Mouse (Mus musculus): ENCODE data around the gene Cyp21a1. TPM values are rescaled to one million over a fixed set of nuclear protein-coding genes. Genes with fewer than 3 reads are reported as not detected.
"Not testable (repeated sequence)": the region's sequence is repeated elsewhere in the genome, so short reads cannot be mapped to it uniquely, and the experiment has no call there.

Gene Cyp21a1
- polyA plus RNA-seq, 1 experiment from 2014 or later = 4.9 TPM

DNA sequence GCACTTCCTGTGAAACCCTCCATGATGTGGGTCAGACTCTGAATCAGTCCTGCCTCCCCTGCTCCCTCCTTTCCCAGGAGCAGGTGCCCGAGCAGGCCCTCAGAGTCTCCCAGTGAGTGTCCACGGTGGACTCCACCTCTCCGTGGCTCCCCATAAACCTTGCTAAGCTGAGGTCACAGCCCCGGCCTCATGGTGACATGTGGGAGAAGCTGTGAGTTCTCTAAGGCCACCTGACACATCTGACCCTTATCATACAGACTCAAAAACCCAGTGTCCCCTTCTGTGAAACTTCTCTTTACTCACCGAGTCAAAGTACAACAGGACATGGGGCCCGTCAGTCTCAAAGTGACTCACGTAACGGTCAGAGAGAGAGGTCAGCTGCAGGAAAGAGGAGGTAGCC, 6.5 kb upstream of the Cyp21a1 start:
- not testable (repeated sequence) for H3K27me3 ChIP-seq (ENCODE audit: control insufficient read depth, insufficient read depth, low read depth, low read length); H3K36me3 ChIP-seq (ENCODE audit: control insufficient read depth, insufficient read depth); H3K4me3 ChIP-seq (ENCODE audit: low read depth, low read length); H3K9me3 ChIP-seq (replicated peaks; ENCODE audit: control insufficient read depth, low read length); H3K27ac ChIP-seq (ENCODE audit: low read length); H3K9ac ChIP-seq (ENCODE audit: low read depth, low read length); H3K4me2 ChIP-seq (ENCODE audit: low read depth, low read length); H3K4me1 ChIP-seq (ENCODE audit: control insufficient read depth, low read depth, low read length)
- WGBS (ENCODE audit: insufficient replicate concordance) = 67% methylated on average over 7 of the region's 8 CpGs
- peak; percentile 49 for ATAC-seq (ENCODE audit: low read depth)

DNA sequence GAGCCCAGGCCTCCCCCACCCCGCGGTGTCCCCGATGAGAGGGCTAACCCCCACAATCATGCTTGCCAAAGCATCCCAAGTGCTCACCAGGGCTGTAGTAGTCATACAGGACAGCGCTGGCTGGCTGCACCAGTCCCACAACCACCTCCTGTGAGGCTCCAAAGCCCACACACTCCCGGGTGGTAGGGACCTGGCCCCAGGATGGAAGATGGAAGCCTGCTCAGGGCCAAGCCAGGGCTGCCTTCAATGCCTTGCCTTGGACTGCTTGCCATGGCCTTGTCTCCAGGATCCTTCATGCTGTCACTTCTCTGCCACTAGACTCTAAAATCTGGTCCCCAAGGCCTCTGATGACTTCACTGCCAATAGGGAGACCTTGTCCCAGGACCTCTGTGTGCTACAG, 6.0 kb upstream of the Cyp21a1 start:
- WGBS (ENCODE audit: insufficient replicate concordance) = 80% methylated on average over 5 of the region's 5 CpGs

DNA sequence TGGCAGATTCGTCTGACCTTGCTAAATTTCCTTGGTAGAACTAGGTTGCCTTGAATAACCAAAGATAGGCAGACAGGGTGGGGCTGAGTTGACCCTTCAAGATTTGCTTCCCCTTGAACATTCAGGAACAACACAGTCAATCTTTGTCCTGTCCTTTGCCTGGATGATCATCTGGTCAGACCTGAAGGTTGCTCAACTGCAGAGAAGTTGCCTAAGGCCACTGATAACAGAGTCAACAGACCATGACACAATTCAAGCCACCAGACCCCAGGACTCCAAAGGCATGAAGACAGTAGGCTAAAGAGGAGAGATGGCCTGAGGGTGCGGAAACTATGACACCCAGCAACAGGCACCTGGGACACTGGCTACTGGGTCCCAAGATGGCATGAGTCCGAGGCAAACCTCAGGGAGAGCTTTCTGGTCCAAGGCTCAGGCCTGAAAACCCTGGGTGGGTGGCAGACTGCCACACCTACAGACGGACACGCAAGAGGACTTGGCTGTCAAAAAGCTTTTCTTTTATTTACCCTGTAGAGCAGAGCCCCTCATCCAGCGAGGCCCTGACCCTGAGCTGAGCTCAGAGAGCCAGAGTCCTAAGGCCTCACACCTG, 4.3 kb upstream of the Cyp21a1 start:
- H3K27me3 ChIP-seq (ENCODE audit: control insufficient read depth, insufficient read depth, low read depth, low read length) = no peaks in the 10 kb centered on the region
- 57% methylated on average over 6 of the region's 6 CpGs for WGBS (ENCODE audit: insufficient replicate concordance)
- H3K27ac ChIP-seq (ENCODE audit: low read length) = peak overlapping the region; percentile 61
- no peaks in the 10 kb centered on the region for H3K36me3 ChIP-seq (ENCODE audit: control insufficient read depth, insufficient read depth)
- no peaks in the 10 kb centered on the region; the same call in 1 of the 2 replicates for H3K4me1 ChIP-seq (ENCODE audit: control insufficient read depth, low read depth, low read length)
- no peak overlapping the region for H3K4me3 ChIP-seq (ENCODE audit: low read depth, low read length)
- H3K4me2 ChIP-seq (ENCODE audit: low read depth, low read length) = no peak overlapping the region
- no peak overlapping the region for H3K9ac ChIP-seq (ENCODE audit: low read depth, low read length)
- peaks cover 4% of the 10 kb centered on the region for H3K9me3 ChIP-seq (replicated peaks; ENCODE audit: control insufficient read depth, low read length)
- ATAC-seq (ENCODE audit: low read depth) = peak; percentile 82

More for the DNA sequence above, 6.0 kb upstream of the Cyp21a1 start:
- not testable (repeated sequence) for ATAC-seq (ENCODE audit: low read depth); H3K36me3 ChIP-seq (ENCODE audit: control insufficient read depth, insufficient read depth); H3K27ac ChIP-seq (ENCODE audit: low read length); H3K4me2 ChIP-seq (ENCODE audit: low read depth, low read length); H3K4me1 ChIP-seq (ENCODE audit: control insufficient read depth, low read depth, low read length); H3K9ac ChIP-seq (ENCODE audit: low read depth, low read length); H3K27me3 ChIP-seq (ENCODE audit: control insufficient read depth, insufficient read depth, low read depth, low read length); H3K9me3 ChIP-seq (replicated peaks; ENCODE audit: control insufficient read depth, low read length); H3K4me3 ChIP-seq (ENCODE audit: low read depth, low read length)

DNA sequence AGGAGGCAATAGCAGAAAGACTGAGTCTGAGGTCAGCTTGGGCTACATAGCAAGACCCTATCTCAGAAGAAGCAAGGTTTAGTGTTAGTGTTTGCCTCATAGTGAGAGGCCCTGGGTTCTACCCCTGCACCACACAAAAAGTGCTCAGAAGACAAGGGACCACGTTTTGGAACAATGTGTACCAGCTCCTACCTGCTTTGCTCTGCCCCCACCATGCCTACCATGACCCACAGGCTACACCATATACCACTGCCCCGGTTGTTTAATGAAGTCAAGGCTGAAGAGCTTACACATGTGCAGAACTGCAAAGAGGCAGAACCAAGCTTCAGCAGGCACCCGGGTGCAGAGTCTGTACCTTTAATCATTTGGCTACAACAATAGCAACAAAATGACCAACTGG, 2.8 kb upstream of the Cyp21a1 start:
- Histone ChIP-seq H3K27ac (ENCODE audit: low read length) (no peak overlapping the region), H3K36me3 (ENCODE audit: control insufficient read depth, insufficient read depth) (no peaks in the 10 kb centered on the region), H3K4me2 (ENCODE audit: low read depth, low read length) (no peak overlapping the region), H3K9me3 (replicated peaks; ENCODE audit: control insufficient read depth, low read length) (peaks cover 4% of the 10 kb centered on the region), H3K4me3 (ENCODE audit: low read depth, low read length) (no peak overlapping the region), H3K27me3 (ENCODE audit: control insufficient read depth, insufficient read depth, low read depth, low read length) (no peaks in the 10 kb centered on the region), H3K9ac (ENCODE audit: low read depth, low read length) (no peak overlapping the region), H3K4me1 (ENCODE audit: control insufficient read depth, low read depth, low read length) (no peaks in the 10 kb centered on the region; the same call in 1 of the 2 replicates)
- no peak for ATAC-seq (ENCODE audit: low read depth)
- WGBS (ENCODE audit: insufficient replicate concordance) = 48% methylated on average over 3 of the region's 3 CpGs

DNA sequence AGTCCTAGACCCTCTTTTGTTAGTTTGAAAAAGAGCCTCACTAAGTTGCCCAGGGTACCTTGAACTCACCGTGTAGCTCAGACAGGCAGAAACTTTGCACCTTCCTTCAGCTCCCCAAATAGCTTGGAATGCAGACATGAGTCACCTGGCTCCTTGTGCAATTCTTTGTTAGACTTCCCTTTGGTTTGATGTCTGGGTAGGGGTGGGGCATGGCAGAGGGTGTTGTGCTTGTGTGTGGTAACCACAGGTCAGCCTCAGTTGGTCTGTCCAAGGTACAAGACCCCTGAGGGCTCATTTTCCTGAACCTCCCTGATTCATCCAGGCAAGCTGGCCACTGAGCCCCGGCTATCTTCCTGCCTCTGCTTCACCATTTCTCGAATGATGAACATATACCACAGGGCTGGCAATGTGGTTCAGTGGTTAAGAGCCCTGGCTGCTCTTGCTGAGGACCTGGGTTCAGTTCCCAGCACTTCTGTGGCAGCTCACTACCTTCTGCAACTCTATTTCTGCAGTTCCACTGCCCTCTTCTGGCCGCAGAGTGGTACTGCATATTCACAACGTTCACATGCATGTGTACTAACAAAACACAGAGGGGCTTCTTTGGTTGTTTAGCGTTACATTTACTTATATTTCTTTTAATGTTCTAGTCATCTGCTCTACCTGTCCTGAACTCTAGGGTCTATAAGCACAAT, 656 bp upstream of the Cyp21a1 start:
- WGBS (ENCODE audit: insufficient replicate concordance) = 62% methylated on average over 6 of the region's 6 CpGs
- H3K27ac ChIP-seq (ENCODE audit: low read length) = no peak overlapping the region
- no peaks in the 10 kb centered on the region for H3K36me3 ChIP-seq (ENCODE audit: control insufficient read depth, insufficient read depth)
- H3K4me3 ChIP-seq (ENCODE audit: low read depth, low read length) = no peak overlapping the region
- H3K27me3 ChIP-seq (ENCODE audit: control insufficient read depth, insufficient read depth, low read depth, low read length) = no peaks in the 10 kb centered on the region
- no peaks in the 10 kb centered on the region; the same call in 1 of the 2 replicates for H3K4me1 ChIP-seq (ENCODE audit: control insufficient read depth, low read depth, low read length)
- H3K9me3 ChIP-seq (replicated peaks; ENCODE audit: control insufficient read depth, low read length) = peaks cover 4% of the 10 kb centered on the region
- no peak for ATAC-seq (ENCODE audit: low read depth)
- no peak overlapping the region for H3K9ac ChIP-seq (ENCODE audit: low read depth, low read length)
- H3K4me2 ChIP-seq (ENCODE audit: low read depth, low read length) = no peak overlapping the region

DNA sequence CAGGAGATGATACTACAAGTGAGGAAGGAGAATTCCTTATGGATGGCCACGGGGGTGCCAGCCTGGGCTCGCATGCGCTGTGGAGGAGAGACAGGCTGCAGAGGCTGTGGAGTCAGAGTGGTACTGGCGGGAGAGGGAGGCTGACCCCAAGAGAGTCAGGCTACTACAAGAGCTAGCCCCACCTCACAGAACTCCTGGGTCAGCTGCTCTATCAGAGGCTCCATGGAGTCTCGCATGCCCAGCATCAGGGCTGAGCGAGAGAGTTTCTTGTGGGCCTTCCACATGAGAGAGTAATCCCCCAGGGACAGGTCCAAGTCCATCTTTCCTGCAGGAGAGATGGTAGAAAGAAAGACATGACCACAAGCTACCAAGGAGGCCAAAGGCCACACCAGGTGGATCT, 994 bp downstream of the Cyp21a1 start:
- not testable (repeated sequence) for H3K27ac ChIP-seq (ENCODE audit: low read length); H3K4me3 ChIP-seq (ENCODE audit: low read depth, low read length); H3K4me2 ChIP-seq (ENCODE audit: low read depth, low read length); H3K27me3 ChIP-seq (ENCODE audit: control insufficient read depth, insufficient read depth, low read depth, low read length); H3K36me3 ChIP-seq (ENCODE audit: control insufficient read depth, insufficient read depth); H3K4me1 ChIP-seq (ENCODE audit: control insufficient read depth, low read depth, low read length); ATAC-seq (ENCODE audit: low read depth); H3K9ac ChIP-seq (ENCODE audit: low read depth, low read length); H3K9me3 ChIP-seq (replicated peaks; ENCODE audit: control insufficient read depth, low read length)
- 80% methylated on average over 6 of the region's 6 CpGs for WGBS (ENCODE audit: insufficient replicate concordance)

DNA sequence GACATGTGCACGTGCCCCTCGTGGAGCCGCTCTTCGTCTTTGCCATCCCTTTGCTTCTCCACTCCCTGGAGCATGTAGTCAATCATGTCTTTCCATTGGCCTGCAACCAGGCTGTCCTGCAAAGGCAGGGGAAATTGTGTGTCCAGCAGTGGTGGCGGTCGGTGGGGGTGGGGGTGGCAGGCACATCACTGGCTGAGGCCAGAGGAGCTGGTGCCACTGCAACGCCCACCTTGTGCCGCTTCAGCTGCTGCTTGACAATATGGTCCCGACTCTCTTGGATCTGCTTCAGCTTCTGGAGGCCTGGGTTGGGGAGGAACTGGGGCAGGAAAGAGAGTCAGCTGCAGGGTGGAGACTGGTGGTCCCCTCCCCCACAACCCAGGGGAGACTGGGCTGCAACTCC, 1.6 kb downstream of the Cyp21a1 start:
- not testable (repeated sequence) for H3K4me3 ChIP-seq (ENCODE audit: low read depth, low read length); H3K36me3 ChIP-seq (ENCODE audit: control insufficient read depth, insufficient read depth); H3K9ac ChIP-seq (ENCODE audit: low read depth, low read length); H3K27ac ChIP-seq (ENCODE audit: low read length); H3K4me2 ChIP-seq (ENCODE audit: low read depth, low read length); H3K27me3 ChIP-seq (ENCODE audit: control insufficient read depth, insufficient read depth, low read depth, low read length); H3K4me1 ChIP-seq (ENCODE audit: control insufficient read depth, low read depth, low read length); H3K9me3 ChIP-seq (replicated peaks; ENCODE audit: control insufficient read depth, low read length); ATAC-seq (ENCODE audit: low read depth)
- WGBS (ENCODE audit: insufficient replicate concordance) = 79% methylated on average over 9 of the region's 9 CpGs

DNA sequence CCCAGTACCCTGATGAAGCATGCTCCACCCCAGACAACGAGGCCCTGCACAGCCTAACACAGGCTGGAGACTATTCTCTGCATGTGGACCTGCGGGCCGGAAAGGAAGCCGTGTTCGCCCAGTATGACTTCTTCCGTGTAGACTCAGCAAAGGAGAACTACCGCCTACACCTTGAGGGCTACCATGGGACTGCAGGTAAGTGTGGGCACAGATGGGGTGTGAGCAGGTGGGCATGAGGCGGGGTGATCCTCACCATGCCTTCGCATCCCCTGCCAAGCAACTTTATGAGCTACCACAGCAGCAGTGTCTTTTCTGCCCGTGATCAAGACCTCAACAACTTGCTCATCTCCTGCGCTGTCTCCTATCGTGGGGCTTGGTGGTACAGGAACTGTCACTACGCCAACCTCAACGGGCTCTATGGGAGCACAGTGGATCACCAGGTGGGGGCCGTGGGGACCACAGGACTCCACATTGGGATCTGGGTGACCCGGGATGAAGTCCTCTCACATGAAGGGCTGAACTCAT, 3.5 kb downstream of the Cyp21a1 start:
- H3K36me3 ChIP-seq (ENCODE audit: control insufficient read depth, insufficient read depth); ATAC-seq (ENCODE audit: low read depth); H3K9ac ChIP-seq (ENCODE audit: low read depth, low read length); H3K27ac ChIP-seq (ENCODE audit: low read length); H3K4me2 ChIP-seq (ENCODE audit: low read depth, low read length); H3K4me1 ChIP-seq (ENCODE audit: control insufficient read depth, low read depth, low read length); H3K27me3 ChIP-seq (ENCODE audit: control insufficient read depth, insufficient read depth, low read depth, low read length); H3K9me3 ChIP-seq (replicated peaks; ENCODE audit: control insufficient read depth, low read length); H3K4me3 ChIP-seq (ENCODE audit: low read depth, low read length): not testable (repeated sequence)
- 72% methylated on average over 16 of the region's 16 CpGs for WGBS (ENCODE audit: insufficient replicate concordance)

DNA sequence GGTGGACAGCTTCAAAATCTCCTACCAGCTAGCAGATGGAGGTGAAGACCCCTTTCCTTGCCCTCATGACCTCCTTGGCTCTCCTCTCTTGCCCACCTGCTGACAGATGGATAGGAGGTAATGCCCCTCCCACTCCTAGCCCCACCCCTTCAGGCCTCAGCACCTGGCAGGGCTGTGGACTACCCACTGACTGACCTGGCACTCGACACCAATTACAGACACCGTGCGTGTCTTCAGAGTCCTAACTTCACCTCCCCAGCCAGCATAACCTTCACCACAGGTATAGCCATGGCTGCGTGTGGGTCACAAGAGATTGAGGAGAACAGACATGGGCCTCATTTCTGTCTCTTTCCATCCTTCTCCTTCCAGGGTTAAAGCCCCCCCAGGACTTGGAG, 4.8 kb downstream of the Cyp21a1 start:
- no peak for ATAC-seq (ENCODE audit: low read depth)
- WGBS (ENCODE audit: insufficient replicate concordance) = 70% methylated on average over 4 of the region's 4 CpGs
- Histone ChIP-seq H3K27ac (ENCODE audit: low read length) (no peak overlapping the region), H3K27me3 (ENCODE audit: control insufficient read depth, insufficient read depth, low read depth, low read length) (no peaks in the 10 kb centered on the region), H3K4me3 (ENCODE audit: low read depth, low read length) (no peak overlapping the region), H3K4me2 (ENCODE audit: low read depth, low read length) (no peak overlapping the region), H3K9ac (ENCODE audit: low read depth, low read length) (no peak overlapping the region), H3K9me3 (replicated peaks; ENCODE audit: control insufficient read depth, low read length) (no peaks in the 10 kb centered on the region), H3K4me1 (ENCODE audit: control insufficient read depth, low read depth, low read length) (no peaks in the 10 kb centered on the region), H3K36me3 (ENCODE audit: control insufficient read depth, insufficient read depth) (no peaks in the 10 kb centered on the region)
